Mouse (Mus musculus): ENCODE results near the gene Fcho2. TPM values are rescaled to one million over a fixed set of nuclear protein-coding genes. Genes with fewer than 3 reads are reported as not detected.

The Fcho2 gene
- polyA plus RNA-seq, 1 experiment: 7.8 TPM

- DNase-seq (ENCODE audit: low read depth, low spot score): no peak
- WGBS: 56% methylated on average over 4 of the region's 4 CpGs
Observed at GRCm38 (mm10) chr13:98812285-98812684, 3.0 kb downstream of the Fcho2 start.

GRCm38 (mm10) chr13:98810143-98810542, 5.1 kb downstream of the Fcho2 start:
- WGBS: 35% methylated on average over 6 of the region's 6 CpGs
- DNase-seq (ENCODE audit: low read depth, low spot score): no peak

GRCm38 (mm10) chr13:98809087-98809486, 6.2 kb downstream of the Fcho2 start:
- DNase-seq (ENCODE audit: low read depth, low spot score): no peak
- 66% methylated on average over 1 of the region's 1 CpGs for WGBS

DNA sequence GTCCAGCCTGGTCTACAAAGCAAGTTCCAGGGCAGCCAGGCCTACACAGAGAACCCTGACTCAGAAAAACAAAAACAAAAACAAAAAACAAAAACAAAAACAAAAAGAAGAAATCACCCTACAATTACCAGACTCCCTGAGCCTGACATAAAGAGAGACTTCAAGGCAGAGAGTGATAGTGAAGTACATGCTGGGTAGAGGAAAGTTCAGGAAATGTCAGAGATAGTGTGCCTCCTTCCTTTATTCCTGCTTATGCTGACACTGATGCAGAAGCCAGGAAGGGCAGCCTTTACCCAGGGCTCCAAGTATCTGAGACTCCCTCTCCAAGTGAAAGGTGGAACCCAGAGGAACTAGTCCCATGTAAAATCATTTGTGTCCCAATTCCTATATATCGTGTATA, 10.8 kb downstream of the Fcho2 start:
- 90% methylated on average over 1 of the region's 1 CpGs for WGBS

GRCm38 (mm10) chr13:98803699-98804098, 11.6 kb downstream of the Fcho2 start:
- WGBS: 76% methylated on average over 4 of the region's 4 CpGs

More for the DNA sequence above, 10.8 kb downstream of the Fcho2 start:
- DNase-seq (ENCODE audit: low read depth, low spot score): no peak

GRCm38 (mm10) chr13:98802957-98803356, 12.3 kb downstream of the Fcho2 start:
- 76% methylated on average over 3 of the region's 3 CpGs for WGBS
- DNase-seq (ENCODE audit: low read depth, low spot score): no peak

More at GRCm38 (mm10) chr13:98803699-98804098, 11.6 kb downstream of the Fcho2 start:
- DNase-seq (ENCODE audit: low read depth, low spot score): no peak

GRCm38 (mm10) chr13:98795511-98795910, 19.7 kb downstream of the Fcho2 start:
- DNase-seq (ENCODE audit: low read depth, low spot score): no peak
- 96% methylated on average over 3 of the region's 3 CpGs for WGBS

GRCm38 (mm10) chr13:98792864-98793263, 22.4 kb downstream of the Fcho2 start:
- WGBS: 100% methylated on average over 1 of the region's 1 CpGs
- DNase-seq (ENCODE audit: low read depth, low spot score): no peak

- 94% methylated on average over 1 of the region's 1 CpGs for WGBS
- no peak for DNase-seq (ENCODE audit: low read depth, low spot score)
Observed at GRCm38 (mm10) chr13:98791693-98792092, 23.6 kb downstream of the Fcho2 start.

- 89% methylated on average over 5 of the region's 5 CpGs for WGBS
- no peak for DNase-seq (ENCODE audit: low read depth, low spot score)
Observed at GRCm38 (mm10) chr13:98786970-98787685, 28.1 kb downstream of the Fcho2 start.

DNA sequence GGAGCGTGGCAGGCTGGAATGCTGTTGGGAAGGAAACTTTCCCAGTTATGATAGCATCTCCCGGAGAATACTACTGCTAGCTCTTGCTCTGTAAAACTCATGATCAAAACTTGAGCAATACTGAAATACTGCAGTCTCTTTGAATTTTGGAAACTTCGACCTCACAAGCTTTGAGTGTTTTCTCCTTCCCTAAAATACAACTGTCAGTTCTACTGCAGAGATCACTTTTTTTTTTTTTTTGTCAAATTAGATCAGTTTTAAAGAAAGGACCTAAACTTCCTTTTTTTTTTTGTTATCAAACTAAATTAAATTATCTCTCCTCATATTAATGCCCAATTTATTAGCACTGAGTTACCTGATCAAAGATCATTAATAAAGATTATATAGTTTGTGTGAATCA, 37.3 kb downstream of the Fcho2 start:
- WGBS: 96% methylated on average over 3 of the region's 3 CpGs

DNA sequence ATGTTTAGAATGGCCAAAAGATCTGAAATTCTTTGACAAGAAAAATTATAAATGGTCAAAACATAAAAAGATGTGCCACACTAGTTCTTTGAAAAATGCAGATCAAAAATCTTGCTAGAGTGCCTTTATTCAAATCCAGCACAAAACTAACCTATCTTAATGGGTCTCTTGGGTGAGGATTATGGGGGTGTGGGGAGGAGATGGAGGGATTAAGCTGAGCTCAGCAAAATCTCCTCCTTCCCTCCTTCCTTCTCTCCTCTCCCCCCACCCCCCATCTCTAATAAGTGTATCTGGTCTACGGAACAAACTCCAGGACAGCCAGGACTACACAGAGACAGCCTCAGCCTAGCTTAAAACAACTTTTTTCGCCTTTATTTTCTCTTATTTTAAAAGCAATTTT, 43.8 kb downstream of the Fcho2 start:
- 97% methylated on average over 2 of the region's 2 CpGs for WGBS
- DNase-seq (ENCODE audit: low read depth, low spot score): no peak

More for the DNA sequence above, 37.3 kb downstream of the Fcho2 start:
- no peak for DNase-seq (ENCODE audit: low read depth, low spot score)

- DNase-seq (ENCODE audit: low read depth, low spot score): no peak
- 30% methylated on average over 4 of the region's 4 CpGs for WGBS
Observed at GRCm38 (mm10) chr13:98768329-98768728, 46.9 kb downstream of the Fcho2 start.

- DNase-seq (ENCODE audit: low read depth, low spot score): no peak
Observed at GRCm38 (mm10) chr13:98761771-98762170, 53.5 kb downstream of the Fcho2 start.

DNA sequence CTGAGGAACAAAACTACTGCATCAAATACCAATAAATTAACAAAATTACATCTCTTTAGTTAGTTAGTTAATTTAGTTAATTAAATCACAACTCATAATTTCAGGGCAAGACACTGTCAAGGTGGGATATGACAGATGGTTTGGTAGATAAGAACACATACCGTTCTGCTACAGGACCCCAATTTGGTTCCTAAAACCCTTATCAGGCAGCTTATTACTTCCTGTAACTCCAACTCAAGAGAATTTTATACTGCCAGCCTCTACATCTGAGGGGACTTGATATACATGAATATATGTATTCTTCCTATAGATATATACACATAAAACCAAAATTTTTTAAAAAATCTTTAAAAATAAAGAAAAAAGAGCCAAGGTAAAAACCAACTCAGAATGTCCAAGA, 59.4 kb downstream of the Fcho2 start:
- DNase-seq (ENCODE audit: low read depth, low spot score): no peak
- 78% methylated on average over 1 of the region's 1 CpGs for WGBS

DNA sequence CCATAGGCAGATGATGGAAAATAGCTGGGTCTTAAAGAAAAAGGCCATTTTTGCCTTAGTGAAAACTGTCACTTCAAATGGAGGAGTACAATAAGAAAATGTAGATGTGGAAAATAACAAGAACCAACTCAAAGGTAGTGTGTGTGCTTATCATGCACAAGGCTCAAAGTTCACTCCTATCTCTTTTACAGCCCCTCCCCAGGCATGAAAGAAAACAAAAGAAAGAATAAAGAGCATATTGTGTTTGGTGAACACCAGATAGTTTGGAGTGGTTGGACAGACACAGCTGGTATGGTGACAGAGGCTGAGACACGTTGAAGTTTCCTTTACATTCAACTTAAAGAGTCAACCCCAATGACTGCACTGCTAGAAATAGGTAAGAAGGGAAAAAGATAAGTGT, 70.6 kb downstream of the Fcho2 start:
- DNase-seq (ENCODE audit: low read depth, low spot score): peak; percentile 24

DNA sequence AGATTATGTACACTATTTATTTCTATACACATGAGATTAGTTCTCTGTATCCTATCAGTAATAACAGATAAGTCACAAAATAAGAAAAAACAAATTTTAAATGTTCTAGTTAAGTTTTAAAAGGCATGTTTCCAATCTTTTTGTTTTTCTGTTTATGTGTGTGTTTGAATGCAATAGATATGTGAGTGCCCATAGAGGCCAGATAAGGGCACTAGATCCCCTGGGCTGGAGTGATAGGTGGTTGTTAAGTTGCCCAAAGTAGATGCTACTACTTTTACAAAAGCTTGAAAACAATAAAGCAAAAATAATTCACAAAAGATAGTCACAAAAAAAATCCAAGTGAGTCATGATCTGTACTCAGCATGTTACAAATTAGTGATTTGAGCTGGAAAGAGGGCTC, 71.4 kb downstream of the Fcho2 start:
- no peak for DNase-seq (ENCODE audit: low read depth, low spot score)

More for the DNA sequence above, 70.6 kb downstream of the Fcho2 start:
- WGBS: 34% methylated on average over 1 of the region's 1 CpGs

DNA sequence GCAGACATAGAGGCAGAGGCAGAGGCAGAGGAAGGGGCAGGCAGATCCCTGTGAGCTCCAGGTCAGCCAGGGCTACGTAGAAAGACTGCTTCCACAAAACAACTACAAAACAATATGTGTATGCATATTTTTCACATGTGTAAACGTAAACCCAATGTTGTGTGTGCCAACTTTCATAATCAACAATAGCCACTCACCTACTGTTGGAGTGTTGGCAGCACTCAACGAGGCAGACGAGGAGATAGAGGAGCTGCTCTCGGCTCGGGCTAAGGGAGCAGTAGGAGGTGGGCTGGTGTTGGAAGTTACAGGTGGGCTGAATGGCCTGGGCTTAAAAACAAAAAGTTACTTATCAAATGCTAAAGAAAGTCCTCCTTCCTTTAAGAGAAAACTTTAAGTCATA, 72.0 kb downstream of the Fcho2 start:
- no peak for DNase-seq (ENCODE audit: low read depth, low spot score)
- WGBS: 92% methylated on average over 6 of the region's 6 CpGs

DNA sequence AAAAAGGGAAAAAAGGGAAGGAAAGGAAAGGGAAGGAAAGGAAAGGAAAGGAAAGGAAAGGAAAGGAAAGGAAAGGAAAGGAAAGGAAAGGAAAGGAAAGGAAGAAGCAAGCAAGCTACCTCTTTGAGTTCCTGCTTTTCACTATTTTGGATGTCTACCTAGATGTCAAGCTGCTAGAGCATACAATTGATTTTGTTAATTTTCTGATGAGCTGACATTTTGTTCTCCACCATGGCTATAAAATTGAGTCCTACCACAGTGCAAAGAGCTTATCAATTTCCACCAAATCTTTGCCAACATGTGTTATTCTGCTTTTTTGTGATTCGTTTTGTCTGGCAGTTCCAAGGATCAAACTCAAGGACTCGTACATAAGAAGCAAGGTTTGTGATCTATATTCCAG, 77.0 kb downstream of the Fcho2 start:
- WGBS: 96% methylated on average over 2 of the region's 2 CpGs
- DNase-seq (ENCODE audit: low read depth, low spot score): no peak

DNA sequence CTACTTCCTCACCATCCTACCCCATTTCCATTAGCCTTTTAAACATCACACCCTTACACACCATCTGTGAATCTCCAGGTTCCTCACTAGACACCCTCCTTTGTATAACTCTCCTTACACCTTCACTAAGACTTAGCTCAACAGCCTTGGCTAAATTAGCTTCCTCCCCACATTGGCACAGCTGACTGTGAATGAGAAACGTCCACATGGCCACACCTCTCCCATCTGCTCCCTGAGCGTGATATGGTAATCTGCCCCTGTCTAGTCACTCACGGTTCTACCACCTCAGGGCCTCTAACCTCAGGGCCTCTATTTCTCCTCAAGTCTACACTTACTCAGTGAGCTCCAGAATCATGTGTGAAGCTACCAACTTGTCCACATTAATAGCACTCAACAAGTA, 82.0 kb downstream of the Fcho2 start:
- DNase-seq (ENCODE audit: low read depth, low spot score): no peak
- 39% methylated on average over 3 of the region's 3 CpGs for WGBS

DNA sequence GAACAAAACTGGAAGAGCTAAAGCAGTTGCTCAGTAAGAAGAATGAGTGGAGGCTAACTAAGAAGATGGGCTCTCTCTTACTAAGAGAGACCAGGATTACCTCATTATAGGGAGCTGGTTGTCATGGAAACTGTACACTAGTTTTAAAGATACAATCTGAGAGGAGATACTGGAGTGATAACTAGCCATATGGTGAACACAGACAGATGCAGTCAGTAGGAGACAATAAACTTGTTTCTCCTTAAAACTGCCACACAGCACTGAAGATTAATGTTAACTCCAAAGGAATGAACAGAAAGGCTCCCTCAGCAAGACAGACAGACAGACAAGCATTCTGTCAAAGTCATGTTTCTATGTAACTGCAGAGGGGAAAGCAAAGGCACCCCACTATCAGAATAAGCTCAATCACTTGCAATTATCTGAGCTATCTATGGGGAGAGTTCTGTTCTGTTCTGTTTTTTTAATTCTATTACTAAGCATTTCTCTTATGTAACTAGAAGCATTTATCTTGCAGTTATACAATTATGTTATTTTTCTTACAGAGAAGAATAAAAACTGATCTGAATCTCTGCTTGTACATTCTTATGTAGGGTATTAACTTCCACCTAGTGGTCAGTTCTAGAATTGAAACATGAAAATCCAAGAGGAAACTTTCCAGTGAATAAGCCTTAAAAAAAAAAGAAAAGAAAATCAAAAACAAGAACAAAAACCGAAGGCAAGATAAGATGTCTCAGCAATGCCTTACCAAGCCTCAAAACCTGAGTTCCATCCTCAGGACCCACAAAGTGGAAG, 85.8 kb downstream of the Fcho2 start:
- WGBS: 9% methylated on average over 1 of the region's 1 CpGs
- no peak for DNase-seq (ENCODE audit: low read depth, low spot score)

Data from large intestine, adult 2 months (tissue).